Mouse (Mus musculus): Measurements from ENCODE around the gene Babam2. TPM values are rescaled to one million over a fixed set of nuclear protein-coding genes. Genes with fewer than 3 reads are reported as not detected.

The Babam2 gene
- polyA plus RNA-seq, 1 experiment: 52.8 TPM

DNA sequence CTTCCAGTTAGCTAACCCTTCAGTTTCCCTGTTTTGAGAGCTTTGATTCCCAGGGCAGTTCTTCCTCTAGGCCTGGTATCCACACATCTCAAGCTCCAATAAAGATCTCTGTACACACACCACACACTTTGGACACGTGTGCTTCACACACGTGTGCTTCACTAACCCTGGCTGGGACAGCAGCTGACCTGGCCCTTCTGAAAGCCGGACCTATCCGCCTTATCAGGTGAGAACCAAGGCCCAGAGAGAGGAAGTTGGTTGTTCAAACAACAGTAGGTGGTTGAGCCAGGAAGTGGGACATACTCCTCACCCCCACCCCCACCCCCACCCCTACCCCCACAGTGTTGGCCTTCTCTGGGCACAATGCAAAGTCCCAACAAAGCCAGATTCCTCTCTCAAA, 413.2 kb downstream of the Babam2 start:
- no peaks in the 10 kb centered on the region for H3K4me1 ChIP-seq (ENCODE audit: control insufficient read depth, insufficient read depth, low read length)
- H3K27ac ChIP-seq (ENCODE audit: insufficient read depth, low read length): no peak overlapping the region
- H3K4me3 ChIP-seq (ENCODE audit: insufficient read depth, low read length): no peak overlapping the region
- TF ChIP-seq CTCF (IDR thresholded peaks at IDR 0.05; ENCODE audit: extremely low read depth, insufficient read depth, low read length) (no peak), POLR2A (IDR thresholded peaks at IDR 0.05; ENCODE audit: extremely low read depth, insufficient read depth, low read length) (no peak)

DNA sequence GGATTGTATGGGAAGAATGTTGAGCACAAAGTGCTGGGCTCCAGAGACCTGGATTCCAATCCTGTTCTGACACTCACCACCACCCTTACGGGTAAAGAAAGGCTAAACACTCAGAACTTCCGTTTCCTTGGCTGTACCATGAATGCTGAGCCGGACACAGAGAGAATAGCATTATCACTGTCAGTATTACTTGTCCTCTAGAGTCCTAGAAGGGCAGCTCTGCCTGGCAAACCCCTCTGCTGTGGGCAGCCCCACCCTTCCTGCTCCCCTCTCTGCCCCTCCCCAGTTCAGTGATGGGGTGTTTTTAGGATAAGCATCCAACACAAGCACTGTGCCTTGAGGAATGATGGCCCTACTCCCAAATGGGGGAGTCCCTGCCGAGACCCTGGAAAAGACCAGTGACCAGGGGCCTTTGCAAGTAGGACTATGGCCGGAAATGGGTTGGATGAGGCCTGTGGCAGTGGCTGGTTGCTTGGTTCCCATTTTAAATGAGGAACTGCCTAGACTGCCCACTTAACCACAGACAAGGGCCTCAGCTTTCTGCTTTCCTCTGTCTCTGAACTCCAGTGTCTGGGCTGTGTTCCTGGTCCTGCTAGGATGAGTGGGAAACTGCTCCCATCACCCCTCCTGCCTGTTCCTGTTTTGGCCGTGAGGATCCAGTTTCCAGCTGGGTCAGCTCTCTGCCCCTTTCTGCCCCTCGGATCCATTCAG, 414.9 kb downstream of the Babam2 start:
- TF ChIP-seq CTCF (IDR thresholded peaks at IDR 0.05; ENCODE audit: extremely low read depth, insufficient read depth, low read length) (no peak), POLR2A (IDR thresholded peaks at IDR 0.05; ENCODE audit: extremely low read depth, insufficient read depth, low read length) (no peak)
- no peak overlapping the region for H3K4me3 ChIP-seq (ENCODE audit: insufficient read depth, low read length)
- no peak overlapping the region for H3K27ac ChIP-seq (ENCODE audit: insufficient read depth, low read length)
- H3K4me1 ChIP-seq (ENCODE audit: control insufficient read depth, insufficient read depth, low read length): no peaks in the 10 kb centered on the region

DNA sequence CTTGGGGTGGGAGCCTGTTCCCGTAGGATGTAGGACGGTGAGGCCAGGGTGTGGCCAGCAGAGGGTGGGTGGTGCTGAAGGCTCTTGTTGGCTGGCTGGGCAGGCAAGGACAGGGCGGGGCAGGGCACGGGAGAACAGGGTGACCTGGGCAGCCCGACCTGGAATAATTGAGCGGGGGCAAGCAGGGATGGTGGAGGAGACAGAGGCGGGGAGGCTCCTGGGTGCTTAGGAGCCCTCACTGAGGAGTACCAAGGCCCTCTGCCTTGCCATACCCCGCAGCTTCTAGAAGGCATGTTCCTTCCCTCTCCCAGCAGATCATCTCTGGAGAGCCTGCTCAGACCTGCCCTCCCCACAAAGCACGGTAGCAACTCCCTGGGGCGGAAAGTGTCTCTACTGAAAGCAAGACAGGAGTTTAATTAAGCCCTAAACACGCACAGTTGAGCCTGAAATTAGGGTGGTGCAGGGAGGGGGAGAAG, 423.5 kb downstream of the Babam2 start:
- H3K4me1 ChIP-seq (ENCODE audit: control insufficient read depth, insufficient read depth, low read length): no peaks in the 10 kb centered on the region
- TF ChIP-seq CTCF (IDR thresholded peaks at IDR 0.05; ENCODE audit: extremely low read depth, insufficient read depth, low read length) (no peak), POLR2A (IDR thresholded peaks at IDR 0.05; ENCODE audit: extremely low read depth, insufficient read depth, low read length) (no peak)
- no peak overlapping the region for H3K27ac ChIP-seq (ENCODE audit: insufficient read depth, low read length)
- H3K4me3 ChIP-seq (ENCODE audit: insufficient read depth, low read length): no peak overlapping the region

DNA sequence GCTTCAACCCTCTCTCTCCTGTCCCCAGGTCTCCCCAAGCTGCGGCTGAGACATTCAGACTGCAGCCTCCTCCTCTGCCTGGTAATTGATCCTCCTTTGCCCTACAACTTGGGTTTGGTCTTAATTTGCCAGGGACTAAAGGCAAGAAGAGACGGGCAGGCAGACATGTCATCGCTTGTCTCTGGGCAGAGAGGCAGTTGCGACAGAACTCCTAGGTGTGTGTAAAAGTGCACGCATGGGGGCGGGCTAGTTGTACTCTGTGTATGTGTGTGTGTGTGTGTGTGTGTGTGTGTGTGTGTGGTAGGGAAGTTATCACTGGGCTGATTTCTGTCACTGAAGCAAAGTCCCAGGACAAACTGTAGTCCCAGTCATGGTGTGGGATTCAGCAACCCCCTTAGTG, 424.5 kb downstream of the Babam2 start:
- TF ChIP-seq CTCF (IDR thresholded peaks at IDR 0.05; ENCODE audit: extremely low read depth, insufficient read depth, low read length) (no peak), POLR2A (IDR thresholded peaks at IDR 0.05; ENCODE audit: extremely low read depth, insufficient read depth, low read length) (no peak)
- no peaks in the 10 kb centered on the region for H3K4me1 ChIP-seq (ENCODE audit: control insufficient read depth, insufficient read depth, low read length)
- H3K27ac ChIP-seq (ENCODE audit: insufficient read depth, low read length): no peak overlapping the region
- no peak overlapping the region for H3K4me3 ChIP-seq (ENCODE audit: insufficient read depth, low read length)

DNA sequence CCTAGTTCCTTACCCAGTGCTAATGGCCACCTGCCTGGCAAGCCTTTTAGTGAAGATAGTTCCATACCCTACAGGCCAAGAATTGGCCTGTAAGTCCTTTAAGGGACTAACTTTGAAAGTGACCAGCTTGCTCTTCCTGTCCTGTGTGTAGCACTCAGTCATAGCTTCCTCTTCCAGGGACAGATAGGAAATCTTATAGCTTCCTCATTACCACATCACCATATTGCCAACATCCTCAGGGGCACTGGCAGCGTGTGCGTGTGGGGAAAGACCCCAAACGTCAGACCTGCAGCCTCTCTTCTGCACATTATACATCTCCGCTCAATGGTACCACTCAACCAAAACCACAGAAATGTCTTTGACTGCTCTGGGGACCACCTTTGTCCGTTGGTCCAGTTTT, 424.9 kb downstream of the Babam2 start:
- Histone ChIP-seq H3K27ac (ENCODE audit: insufficient read depth, low read length) (no peak overlapping the region), H3K4me1 (ENCODE audit: control insufficient read depth, insufficient read depth, low read length) (no peaks in the 10 kb centered on the region), H3K4me3 (ENCODE audit: insufficient read depth, low read length) (no peak overlapping the region)
- TF ChIP-seq CTCF (IDR thresholded peaks at IDR 0.05; ENCODE audit: extremely low read depth, insufficient read depth, low read length) (no peak), POLR2A (IDR thresholded peaks at IDR 0.05; ENCODE audit: extremely low read depth, insufficient read depth, low read length) (no peak)

DNA sequence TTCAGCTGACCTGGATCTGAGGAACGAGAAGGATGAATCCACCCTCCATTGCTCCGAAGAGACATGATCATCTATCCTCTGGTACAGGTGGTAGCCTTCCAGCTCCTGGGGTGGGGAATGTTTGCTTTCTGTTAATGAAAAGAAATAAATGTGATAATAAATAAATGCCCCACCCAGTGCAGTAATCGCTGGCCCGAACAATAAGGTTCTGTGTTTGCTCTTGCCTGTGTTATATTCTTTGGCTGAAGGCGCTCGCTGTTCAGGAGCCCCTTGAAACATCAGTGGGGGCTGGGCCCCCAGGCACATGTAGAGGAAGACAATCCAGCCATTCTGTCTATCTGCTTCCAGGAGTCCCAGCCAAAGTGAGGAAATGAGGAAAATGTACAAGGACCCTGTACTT, 427.5 kb downstream of the Babam2 start:
- TF ChIP-seq CTCF (IDR thresholded peaks at IDR 0.05; ENCODE audit: extremely low read depth, insufficient read depth, low read length) (no peak), POLR2A (IDR thresholded peaks at IDR 0.05; ENCODE audit: extremely low read depth, insufficient read depth, low read length) (no peak)
- Histone ChIP-seq H3K4me1 (ENCODE audit: control insufficient read depth, insufficient read depth, low read length) (no peaks in the 10 kb centered on the region), H3K4me3 (ENCODE audit: insufficient read depth, low read length) (no peak overlapping the region)

DNA sequence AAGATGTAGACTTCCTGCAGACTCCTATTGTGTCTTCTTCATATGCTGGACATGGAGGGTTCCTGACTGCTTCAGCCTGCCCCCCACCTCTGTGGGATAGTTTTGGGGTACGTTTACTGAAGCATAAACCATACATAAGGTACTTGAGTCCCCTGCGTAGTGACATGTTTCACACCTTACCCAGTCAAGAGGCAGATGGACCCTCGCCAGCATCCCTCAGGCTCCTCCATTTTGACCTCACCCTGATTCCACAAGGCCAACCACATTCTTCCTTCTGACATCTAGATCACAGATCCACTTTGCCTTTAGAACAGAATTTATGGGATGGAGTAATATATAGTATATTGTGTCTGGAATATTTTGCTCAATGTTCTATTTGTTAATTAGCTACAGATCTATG, 429.7 kb downstream of the Babam2 start:
- Histone ChIP-seq H3K4me1 (ENCODE audit: control insufficient read depth, insufficient read depth, low read length) (no peaks in the 10 kb centered on the region), H3K27ac (ENCODE audit: insufficient read depth, low read length) (no peak overlapping the region), H3K4me3 (ENCODE audit: insufficient read depth, low read length) (no peak overlapping the region)
- TF ChIP-seq POLR2A (IDR thresholded peaks at IDR 0.05; ENCODE audit: extremely low read depth, insufficient read depth, low read length) (no peak), CTCF (IDR thresholded peaks at IDR 0.05; ENCODE audit: extremely low read depth, insufficient read depth, low read length) (no peak)

More for the DNA sequence above, 427.5 kb downstream of the Babam2 start:
- H3K27ac ChIP-seq (ENCODE audit: insufficient read depth, low read length): no peak overlapping the region

DNA sequence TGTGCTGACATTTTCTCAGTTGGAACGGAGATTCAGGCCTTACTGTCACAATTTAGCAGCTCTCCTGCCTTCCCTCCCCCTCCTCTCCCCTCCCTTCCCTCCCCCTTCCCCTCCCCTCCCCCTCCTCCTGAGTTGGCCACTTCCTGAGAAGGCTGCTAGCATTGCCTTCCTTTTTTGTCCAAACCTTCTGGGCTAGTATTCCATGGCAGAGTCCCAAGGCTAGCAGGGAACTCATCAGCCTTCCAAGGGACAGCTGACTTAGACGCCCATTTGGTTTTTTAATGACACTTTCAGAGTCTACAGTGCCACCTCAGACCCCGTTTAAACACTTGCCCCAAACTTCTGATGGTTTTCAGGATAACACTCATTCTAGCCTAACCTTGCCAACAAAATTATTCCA, 430.4 kb downstream of the Babam2 start:
- H3K27ac ChIP-seq (ENCODE audit: insufficient read depth, low read length): no peak overlapping the region
- no peaks in the 10 kb centered on the region for H3K4me1 ChIP-seq (ENCODE audit: control insufficient read depth, insufficient read depth, low read length)
- TF ChIP-seq POLR2A (IDR thresholded peaks at IDR 0.05; ENCODE audit: extremely low read depth, insufficient read depth, low read length): no peak
- TF ChIP-seq CTCF (IDR thresholded peaks at IDR 0.05; ENCODE audit: extremely low read depth, insufficient read depth, low read length): no peak
- H3K4me3 ChIP-seq (ENCODE audit: insufficient read depth, low read length): no peak overlapping the region

DNA sequence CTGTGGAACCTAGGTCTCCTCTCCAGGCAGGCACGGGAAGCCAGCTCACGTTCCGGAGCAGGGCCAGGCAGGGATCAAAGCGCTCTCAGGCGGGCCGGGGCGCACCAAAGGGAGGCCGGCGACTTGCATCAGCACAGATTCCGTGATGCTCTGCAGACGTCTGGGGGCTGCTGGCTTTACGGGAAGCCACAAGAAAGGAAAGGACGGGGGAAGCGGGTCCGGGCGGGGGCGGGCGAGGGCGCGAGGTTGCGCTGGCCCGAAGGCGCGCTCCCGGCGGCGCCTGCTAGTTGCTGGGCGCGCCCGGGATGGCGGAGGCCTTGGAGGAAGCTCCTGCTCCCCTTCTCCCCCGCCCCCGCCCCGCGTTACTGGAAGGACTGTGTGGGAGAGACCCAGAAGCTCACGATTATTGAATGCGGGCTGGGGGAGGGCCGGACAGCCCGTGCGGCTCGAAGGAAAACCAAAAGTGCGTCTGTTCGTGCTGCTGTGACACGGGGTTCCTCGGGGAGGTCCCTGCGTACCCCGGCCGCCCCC, 435.6 kb downstream of the Babam2 start:
- TF ChIP-seq POLR2A (IDR thresholded peaks at IDR 0.05; ENCODE audit: extremely low read depth, insufficient read depth, low read length) (no peak), CTCF (IDR thresholded peaks at IDR 0.05; ENCODE audit: extremely low read depth, insufficient read depth, low read length) (no peak)
- peaks cover 3% of the 10 kb centered on the region; the same call in 1 of the 2 replicates for H3K4me1 ChIP-seq (ENCODE audit: control insufficient read depth, insufficient read depth, low read length)
- H3K27ac ChIP-seq (ENCODE audit: insufficient read depth, low read length): peak overlapping the region; percentile 20; the same call in 1 of the 2 replicates
- H3K4me3 ChIP-seq (ENCODE audit: insufficient read depth, low read length): peak overlapping the region; percentile 31

DNA sequence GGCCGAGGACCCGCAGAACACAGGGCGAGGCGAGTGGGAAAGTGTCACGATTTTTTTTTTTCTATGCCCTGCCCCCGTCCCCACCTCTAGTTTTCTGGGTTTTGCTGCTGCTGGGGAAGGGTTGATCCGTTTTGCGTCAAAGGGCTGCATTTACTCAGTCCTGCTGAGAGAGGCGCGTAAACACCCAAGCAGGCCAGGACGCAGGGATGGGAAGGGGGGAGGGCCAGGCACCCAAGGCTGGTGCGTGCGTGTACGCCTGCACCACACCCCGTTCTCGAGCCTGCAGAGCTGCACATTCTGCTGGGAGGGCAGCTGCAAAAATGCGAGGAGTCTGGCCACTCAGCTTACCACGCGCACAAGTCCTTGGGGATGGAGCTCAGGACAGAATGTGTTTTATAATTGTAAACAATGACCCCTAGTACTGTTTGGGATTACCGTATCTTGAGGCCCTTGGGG, 436.1 kb downstream of the Babam2 start:
- peak overlapping the region; percentile 31 for H3K4me3 ChIP-seq (ENCODE audit: insufficient read depth, low read length)
- H3K4me1 ChIP-seq (ENCODE audit: control insufficient read depth, insufficient read depth, low read length): peaks cover 4% of the 10 kb centered on the region; the same call in 1 of the 2 replicates
- TF ChIP-seq CTCF (IDR thresholded peaks at IDR 0.05; ENCODE audit: extremely low read depth, insufficient read depth, low read length): no peak
- peak; percentile 54; the same call in 1 of the 2 replicates for TF ChIP-seq POLR2A (IDR thresholded peaks at IDR 0.05; ENCODE audit: extremely low read depth, insufficient read depth, low read length)
- peak overlapping the region; percentile 43; the same call in 1 of the 2 replicates for H3K27ac ChIP-seq (ENCODE audit: insufficient read depth, low read length)
